Mouse (Mus musculus) adrenal gland, adult 2 months (tissue): ENCODE results near the gene Gm49601. TPM values are rescaled to one million over a fixed set of nuclear protein-coding genes. Genes with fewer than 3 reads are reported as not detected.
A peak's percentile ranks its signal among the peaks of the same experiment; 100 is the strongest.

Experiments
- DNase-seq: peaks from one replicate; pipeline ENCODE4 v3.0.0; 2021
- polyA plus RNA-seq: library from polyadenylated mRNA; depleted of rRNA; stranded (reverse); fragments of >200 nt; gene quantifications from 2 replicates; pipeline ENCODE4 v1.2.3, GENCODE M21; 2012; rRNA removed
- total RNA-seq, 2 experiments: library from RNA; stranded (reverse); gene quantifications; 2 replicates each; pipeline ENCODE4 v1.2.3; 2021

Gene Gm49601
- total and polyA plus RNA-seq, 3 experiments, result 2.4 to 4.0 (median 3.6) TPM

DNA sequence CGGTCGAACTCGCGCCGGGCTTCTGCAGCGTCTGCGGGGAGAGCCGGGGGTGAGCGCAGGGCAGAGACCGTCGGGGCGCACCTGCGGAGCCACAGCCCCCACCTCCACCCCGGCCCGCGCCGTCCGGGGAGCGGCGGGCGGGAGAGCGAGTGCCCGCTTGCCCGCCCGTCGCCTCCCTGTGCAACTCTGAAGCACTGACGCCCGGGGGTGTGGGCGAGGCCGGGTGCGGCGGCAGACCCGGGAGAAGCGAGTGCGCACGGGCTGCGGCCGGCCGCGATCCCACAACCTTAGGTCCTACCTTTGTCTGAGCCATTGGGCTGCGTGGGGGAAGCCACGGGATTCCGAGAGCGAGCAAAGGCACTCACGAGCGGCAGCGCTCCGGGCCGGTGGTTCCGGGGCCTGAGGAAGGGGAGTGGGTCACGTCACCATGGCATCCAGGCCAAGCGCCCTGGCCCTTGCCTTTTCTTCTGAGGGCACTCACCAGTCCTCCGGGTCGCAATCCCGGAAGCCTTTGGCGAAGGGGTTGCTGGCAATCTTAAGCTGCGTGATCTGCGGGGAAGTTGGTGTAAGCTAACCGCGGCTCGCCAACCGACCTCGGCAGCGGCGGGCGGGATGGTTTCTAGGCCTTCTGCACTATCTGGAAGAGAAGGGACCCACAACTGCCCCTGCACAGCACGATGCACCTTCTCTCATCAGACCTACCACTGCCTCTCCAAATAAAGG is 43.6 kb downstream of the Gm49601 start:
- DNase-seq, result no peak

DNA sequence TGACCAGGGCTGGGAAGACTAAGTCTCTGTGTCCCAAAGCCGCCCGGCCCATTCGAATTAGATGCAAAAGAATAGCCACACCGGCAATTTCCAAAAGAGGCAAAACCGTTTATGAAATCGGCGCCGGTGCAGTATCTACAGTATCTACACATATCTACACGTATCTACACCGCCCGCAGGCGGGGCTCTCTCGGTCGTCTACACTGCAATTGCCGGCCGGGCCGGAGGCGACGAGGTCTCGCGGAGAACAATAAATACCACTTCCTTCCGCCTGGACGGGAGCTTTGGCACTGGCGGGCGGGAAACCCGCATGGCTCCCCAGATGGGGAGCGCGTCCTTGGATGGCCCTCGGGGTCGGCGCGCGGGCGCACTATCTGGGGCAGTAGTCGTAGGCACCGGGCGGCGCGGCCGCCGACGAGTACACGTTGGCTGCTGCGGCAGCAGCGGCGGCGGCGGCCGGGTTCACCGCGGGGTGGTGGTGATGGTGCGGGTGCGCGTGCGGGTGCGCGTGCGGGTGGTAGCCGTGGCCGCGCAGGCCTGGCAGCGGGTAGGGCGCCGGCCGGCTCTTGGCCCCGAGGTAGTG is 44.5 kb downstream of the Gm49601 start:
- DNase-seq, result peak; percentile 29

DNA sequence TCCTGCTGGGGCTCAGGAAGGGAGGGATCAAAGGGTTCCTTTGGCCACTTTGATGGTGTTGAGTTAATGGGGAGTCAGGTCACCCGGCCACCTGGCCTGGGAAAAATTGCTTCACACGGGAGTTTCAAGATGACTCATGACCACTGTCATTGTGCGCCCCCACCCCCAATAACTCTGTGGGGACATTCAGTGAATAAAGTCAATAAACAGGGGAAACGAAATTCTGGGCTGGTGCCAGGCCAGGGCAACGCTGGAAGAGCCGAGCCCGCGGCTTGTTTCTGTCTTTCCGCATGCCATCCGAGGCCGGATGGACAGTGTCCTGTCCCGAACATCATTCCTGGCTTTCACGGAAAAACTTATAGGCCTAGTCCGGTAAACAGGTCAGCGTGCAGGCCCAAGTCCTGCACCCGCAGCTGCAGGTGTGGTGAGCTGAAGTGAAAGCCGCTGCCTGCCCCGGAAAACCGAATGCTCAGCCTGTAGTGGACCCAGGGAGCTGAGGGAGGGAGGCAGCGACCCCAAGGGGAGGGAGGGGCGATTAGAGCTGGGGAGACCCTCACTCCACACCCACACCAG is 45.1 kb downstream of the Gm49601 start:
- DNase-seq, result no peak

- no peak for DNase-seq
These were observed 45.8 kb downstream of the Gm49601 start for GRCm38 (mm10) chr16:18580389-18580788.

GRCm38 (mm10) chr16:18577599-18578160 is 48.5 kb downstream of the Gm49601 start:
- DNase-seq, result no peak

- DNase-seq, result no peak
These were observed 49.2 kb downstream of the Gm49601 start for GRCm38 (mm10) chr16:18577071-18577470.

GRCm38 (mm10) chr16:18574196-18574595 is 52.0 kb downstream of the Gm49601 start:
- DNase-seq, result peak; percentile 70

Other genes with a start within 250 kb of the Gm49601 start
- gene Txnrd2, start 200.0 kb downstream of the Gm49601 start, total RNA-seq, result 10 to 100 TPM; 73.3 TPM
- gene Txnrd2, start 200.0 kb downstream of the Gm49601 start, polyA plus RNA-seq, result 50.3 and 64.6 TPM in 2 replicates
- 100 to 1,000 TPM; 203 to 288 TPM for gene Comt, start 199.6 kb downstream of the Gm49601 start, total RNA-seq
- 407 and 432 TPM in 2 replicates for gene Comt, start 199.6 kb downstream of the Gm49601 start, polyA plus RNA-seq
- gene Gnb1l, start 127.7 kb downstream of the Gm49601 start, total RNA-seq, result 1 to 10 TPM; 4.4 to 7.8 TPM
- 10.5 and 15.5 TPM in 2 replicates for gene Gnb1l, start 127.7 kb downstream of the Gm49601 start, polyA plus RNA-seq
- 1 to 10 TPM; 4.4 to 5.8 TPM for gene Rtl10, start 127.5 kb downstream of the Gm49601 start, total RNA-seq
- 6.4 and 8.3 TPM in 2 replicates for gene Rtl10, start 127.5 kb downstream of the Gm49601 start, polyA plus RNA-seq
- under 1 TPM in 1 of 2 experiments, not detected in 1; 0.28 TPM for gene Tbx1, start 35.8 kb downstream of the Gm49601 start, total RNA-seq
- gene Tbx1, start 35.8 kb downstream of the Gm49601 start, polyA plus RNA-seq, result 0.47 and 0.49 TPM in 2 replicates
- not detected for gene Gp1bb, start 4.0 kb downstream of the Gm49601 start, total RNA-seq
- 2.1 and 4.0 TPM in 2 replicates for gene Gp1bb, start 4.0 kb downstream of the Gm49601 start, polyA plus RNA-seq
- gene Sept5, start 3.5 kb upstream of the Gm49601 start, total RNA-seq, result 10 to 100 TPM; 12.6 to 12.9 TPM
- 8.0 and 9.1 TPM in 2 replicates for gene Sept5, start 3.5 kb upstream of the Gm49601 start, polyA plus RNA-seq
- gene Cldn5, start 150.4 kb upstream of the Gm49601 start, total RNA-seq, result 10 to 100 TPM in 1 of 2 experiments, 1 to 10 TPM in 1; 3.5 to 16.9 TPM
- 68.7 and 108 TPM in 2 replicates for gene Cldn5, start 150.4 kb upstream of the Gm49601 start, polyA plus RNA-seq
- gene Ufd1, start 185.4 kb upstream of the Gm49601 start, total RNA-seq, result 100 to 1,000 TPM; 102 to 115 TPM
- 19.9 and 27.1 TPM in 2 replicates for gene Ufd1, start 185.4 kb upstream of the Gm49601 start, polyA plus RNA-seq
- gene Cdc45, start 185.6 kb upstream of the Gm49601 start, total RNA-seq, result 1 to 10 TPM; 5.8 to 8.7 TPM
- gene Cdc45, start 185.6 kb upstream of the Gm49601 start, polyA plus RNA-seq, result 4.8 and 5.7 TPM in 2 replicates
- gene 2510002D24Rik, start 210.2 kb upstream of the Gm49601 start, total RNA-seq, result 10 to 100 TPM; 14.0 to 18.6 TPM
- gene 2510002D24Rik, start 210.2 kb upstream of the Gm49601 start, polyA plus RNA-seq, result 61.3 and 69.2 TPM in 2 replicates
- 1 to 10 TPM; 4.6 to 7.5 TPM for gene Gm28539, start 210.2 kb upstream of the Gm49601 start, total RNA-seq
- 0.47 and 0.51 TPM in 2 replicates for gene Gm28539, start 210.2 kb upstream of the Gm49601 start, polyA plus RNA-seq